Mouse (Mus musculus) kidney, postnatal 0 days (tissue): ENCODE results near the gene Mcpt2. TPM values are rescaled to one million over a fixed set of nuclear protein-coding genes. Genes with fewer than 3 reads are reported as not detected.
"Not testable (repeated sequence)": the region's sequence is repeated elsewhere in the genome, so short reads cannot be mapped to it uniquely, and the experiment has no call there.

Source experiments
- ATAC-seq: fragments of 200-750 bp; cut with Nextera tagmentation; replicated peaks from 2 replicates; pipeline ENCODE4 v1.8.0; 2017; ENCODE audit warnings: low read depth, moderate number of reproducible peaks, moderate TSS enrichment, moderate library complexity; ENCODE audit not compliant: low FRiP score
- DNase-seq: peaks from one replicate; pipeline ENCODE4 v3.0.0-alpha.2; 2016; ENCODE audit warnings: low spot score
- H3K27ac ChIP-seq: fragments of 300-500 bp; sonication (generic); 2 replicates; pipeline ENCODE4 v1.5.1; 2014; ENCODE audit warnings: mild to moderate bottlenecking
- H3K27me3 ChIP-seq: fragments of 300-500 bp; sonication (generic); 2 replicates; pipeline ENCODE4 v1.6.1; 2014; ENCODE audit warnings: low read length, mixed read lengths; ENCODE audit not compliant: insufficient read depth
- H3K36me3 ChIP-seq: fragments of 300-500 bp; sonication (generic); 2 replicates; pipeline ENCODE4 v1.6.1; 2014; ENCODE audit warnings: low read length, mixed read lengths; ENCODE audit not compliant: insufficient read depth
- H3K4me1 ChIP-seq: fragments of 300-500 bp; sonication (generic); replicated peaks from 2 replicates; pipeline ENCODE4 v1.6.1; 2014; ENCODE audit warnings: antibody characterized with exemption, low read length, mixed read lengths; ENCODE audit not compliant: insufficient read depth
- H3K4me2 ChIP-seq: fragments of 300-500 bp; sonication (generic); 2 replicates; pipeline ENCODE4 v1.6.1; 2014; ENCODE audit warnings: mild to moderate bottlenecking, low read length, moderate library complexity, mixed read lengths
- H3K4me3 ChIP-seq: fragments of 300-500 bp; sonication (generic); replicated peaks from 2 replicates; pipeline ENCODE4 v1.5.1; 2014; ENCODE audit warnings: low read depth, low read length
- H3K9ac ChIP-seq: fragments of 300-500 bp; sonication (generic); 2 replicates; pipeline ENCODE4 v1.6.1; 2014; ENCODE audit warnings: low read depth, low read length
- H3K9me3 ChIP-seq: fragments of 300-500 bp; sonication (generic); replicated peaks from 2 replicates; pipeline ENCODE4 v1.6.1; 2016; ENCODE audit warnings: low read length, inconsistent platforms, mixed read lengths
- CTCF ChIP-seq: IDR thresholded peaks from 2 replicates; pipeline ENCODE4 v1.5.1; 2016; ENCODE audit warnings: antibody characterized with exemption, low read depth, mild to moderate bottlenecking, moderate library complexity
- WGBS: fragments of 180-500 bp; shearing (Covaris S2); extraction: QIAGEN DNeasy Blood & Tissue Kit; methylation state at CpG from one replicate; pipeline ENCODE4 v1.1.7; 2014; 5-methylcytosine and 5-hydroxymethylcytosine counted together
- polyA plus RNA-seq: library from polyadenylated mRNA; unstranded; fragments of >200 nt; fragmentation: Nextera tagmentation; extraction: Ambion mirVana; gene quantifications from 2 replicates; pipeline ENCODE4 v1.2.1, GENCODE M21; 2015

Mcpt2 gene
- polyA plus RNA-seq: not detected in 2 replicates

DNA sequence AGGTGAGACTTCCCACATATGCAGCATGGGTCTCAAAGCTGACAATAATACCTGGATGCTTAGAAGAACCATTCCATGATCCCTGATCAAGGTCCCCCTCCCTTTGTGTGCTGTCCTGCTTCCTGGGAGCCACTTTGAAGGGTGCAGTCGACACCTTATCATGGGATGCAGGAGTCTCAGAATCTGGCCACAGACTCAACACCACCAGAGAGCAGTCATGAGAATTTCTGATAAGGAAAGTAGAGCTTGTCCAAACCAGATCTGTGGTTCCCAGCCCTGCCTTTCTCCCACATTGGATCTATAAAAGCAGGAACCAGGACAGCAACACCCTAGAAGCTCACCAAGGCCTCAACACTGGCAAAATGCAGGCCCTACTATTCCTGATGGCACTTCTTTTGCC is at the start of gene Mcpt2:
Mcpt2 (plus strand) TSS at position 250 of the 400 bp plus-strand sequence.
- not testable (repeated sequence) for H3K4me3 ChIP-seq, H3K27ac ChIP-seq, ATAC-seq, DNase-seq, H3K27me3 ChIP-seq, H3K4me1 ChIP-seq, H3K9ac ChIP-seq, H3K4me2 ChIP-seq, H3K36me3 ChIP-seq, H3K9me3 ChIP-seq
- 79% methylated on average over 1 of the region's 1 CpGs for WGBS

DNA sequence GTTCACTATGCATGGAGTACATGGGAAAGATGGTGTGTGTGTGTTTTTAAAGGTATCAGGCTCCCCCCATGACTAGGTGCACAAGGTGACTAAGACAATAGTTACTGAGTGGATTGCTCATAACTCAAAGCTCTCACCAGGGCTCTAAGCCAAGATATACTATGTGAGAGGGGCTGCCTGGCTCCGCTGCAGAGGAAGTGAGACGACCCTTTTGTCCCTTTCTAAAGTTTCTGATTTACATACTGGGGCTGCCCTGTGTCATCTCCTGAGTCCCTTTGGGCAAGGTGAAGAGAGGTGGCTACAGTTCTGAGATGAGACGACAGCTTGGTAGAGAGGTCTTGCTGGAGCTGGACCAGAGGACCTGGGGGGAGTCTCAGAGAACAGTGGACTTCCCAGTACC is 28.7 kb upstream of the Mcpt2 start:
- no peak overlapping the region for H3K4me2 ChIP-seq
- 35% methylated on average over 3 of the region's 3 CpGs for WGBS
- ATAC-seq (no peak), DNase-seq (no peak)
- no peak overlapping the region for H3K4me3 ChIP-seq
- H3K9me3 ChIP-seq: no peaks in the 10 kb centered on the region
- H3K27ac ChIP-seq: no peak overlapping the region
- no peaks in the 10 kb centered on the region for H3K4me1 ChIP-seq
- no peaks in the 10 kb centered on the region for H3K27me3 ChIP-seq
- H3K36me3 ChIP-seq: no peaks in the 10 kb centered on the region
- H3K9ac ChIP-seq: no peak overlapping the region
- no peak for TF ChIP-seq CTCF

DNA sequence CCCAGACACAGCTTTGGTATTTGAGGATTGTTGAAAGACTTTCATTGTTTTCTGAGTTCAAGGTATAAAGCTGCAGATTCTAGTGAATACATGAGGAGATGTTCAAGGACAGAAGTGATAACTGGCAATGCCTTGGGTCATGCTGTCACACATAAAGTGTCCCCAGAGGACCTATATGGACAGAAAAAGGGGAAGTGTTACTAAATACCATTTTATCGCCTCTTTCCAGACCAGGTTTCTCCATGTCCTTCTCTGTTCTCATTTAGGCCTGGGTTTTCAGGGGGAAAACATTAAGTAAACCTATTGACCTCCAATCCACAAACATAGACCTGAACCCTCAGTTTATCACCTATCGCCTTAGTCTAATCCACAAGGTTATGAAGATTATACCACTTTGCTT is 27.9 kb upstream of the Mcpt2 start:
- Histone ChIP-seq H3K4me1 (no peaks in the 10 kb centered on the region), H3K27me3 (no peaks in the 10 kb centered on the region), H3K9ac (no peak overlapping the region), H3K4me2 (no peak overlapping the region), H3K27ac (no peak overlapping the region), H3K4me3 (no peak overlapping the region), H3K36me3 (no peaks in the 10 kb centered on the region), H3K9me3 (no peaks in the 10 kb centered on the region)
- DNase-seq: no peak
- no peak for ATAC-seq
- no peak for TF ChIP-seq CTCF
- WGBS: 94% methylated on average over 2 of the region's 2 CpGs

DNA sequence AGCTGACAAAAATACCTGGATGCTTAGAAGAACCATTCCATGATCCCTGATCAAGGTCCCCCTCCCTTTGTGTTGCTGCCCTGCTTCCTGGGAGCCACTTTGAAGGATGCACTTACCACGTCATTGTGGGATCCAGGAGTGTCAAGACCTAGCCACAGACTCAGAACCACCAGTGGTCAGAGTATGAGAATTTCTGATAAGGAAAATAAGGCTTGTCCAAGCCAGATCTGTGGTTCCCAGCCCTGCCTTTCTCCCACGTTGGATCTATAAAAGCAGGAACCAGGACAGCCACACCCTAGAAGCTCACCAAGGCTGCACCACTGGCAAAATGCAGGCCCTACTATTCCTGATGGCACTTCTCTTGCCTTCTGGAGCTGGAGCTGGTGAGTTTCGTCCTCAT is 24.2 kb upstream of the Mcpt2 start, which contains the start of gene Mcpt1:
Mcpt1 (plus strand) TSS at position 301 of the 400 bp plus-strand sequence.
- not testable (repeated sequence) for H3K4me3 ChIP-seq, H3K36me3 ChIP-seq, H3K27me3 ChIP-seq, H3K27ac ChIP-seq, H3K4me2 ChIP-seq, H3K9ac ChIP-seq, ATAC-seq, DNase-seq, H3K4me1 ChIP-seq, H3K9me3 ChIP-seq
- 70% methylated on average over 3 of the region's 3 CpGs for WGBS

DNA sequence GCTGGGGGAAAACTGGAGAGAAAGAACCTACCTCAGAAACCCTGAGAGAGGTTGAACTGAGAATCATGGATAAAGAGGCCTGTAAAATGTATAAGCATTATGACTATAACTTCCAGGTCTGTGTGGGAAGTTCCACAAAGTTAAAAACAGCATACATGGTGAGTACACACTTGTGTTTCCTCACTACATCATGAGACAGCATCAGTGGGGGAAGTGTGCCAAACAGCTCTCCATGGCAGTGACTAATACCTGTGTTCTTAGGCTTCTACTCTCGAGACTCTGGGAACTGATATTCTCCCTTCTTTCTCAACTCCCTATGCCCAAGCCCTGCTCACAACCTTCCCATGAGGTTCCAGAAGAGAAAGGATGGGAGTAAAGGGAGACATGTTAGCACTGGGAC is 22.4 kb upstream of the Mcpt2 start:
- Histone ChIP-seq H3K36me3 (no peaks in the 10 kb centered on the region), H3K27ac (no peak overlapping the region), H3K27me3 (no peaks in the 10 kb centered on the region), H3K9ac (no peak overlapping the region), H3K4me3 (no peak overlapping the region), H3K4me2 (no peak overlapping the region), H3K4me1 (no peaks in the 10 kb centered on the region), H3K9me3 (no peaks in the 10 kb centered on the region)
- DNase-seq: no peak
- ATAC-seq: no peak
- 48% methylated on average over 1 of the region's 1 CpGs for WGBS
- TF ChIP-seq CTCF: no peak

DNA sequence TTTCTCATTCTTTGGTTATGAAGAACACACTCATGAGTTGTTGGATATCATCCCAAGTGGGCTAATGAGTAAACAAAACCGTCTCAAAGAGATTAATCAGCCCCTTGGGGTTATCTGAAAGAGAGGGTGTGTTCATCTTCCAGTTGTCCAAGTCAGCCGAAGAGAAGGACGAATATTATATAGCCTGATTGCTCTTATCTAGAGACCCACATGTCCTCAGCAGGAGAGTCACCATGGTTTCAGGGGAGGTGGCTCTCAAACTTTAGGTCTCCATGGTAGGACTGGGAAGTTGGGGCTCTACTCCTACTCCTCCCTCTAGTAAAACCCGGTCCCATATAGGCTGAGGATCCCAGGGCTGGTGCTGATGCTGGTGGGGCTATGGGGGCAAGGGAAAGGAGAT is 20.5 kb upstream of the Mcpt2 start:
- not testable (repeated sequence) for ATAC-seq, H3K27me3 ChIP-seq
- 78% methylated on average over 3 of the region's 4 CpGs for WGBS

DNA sequence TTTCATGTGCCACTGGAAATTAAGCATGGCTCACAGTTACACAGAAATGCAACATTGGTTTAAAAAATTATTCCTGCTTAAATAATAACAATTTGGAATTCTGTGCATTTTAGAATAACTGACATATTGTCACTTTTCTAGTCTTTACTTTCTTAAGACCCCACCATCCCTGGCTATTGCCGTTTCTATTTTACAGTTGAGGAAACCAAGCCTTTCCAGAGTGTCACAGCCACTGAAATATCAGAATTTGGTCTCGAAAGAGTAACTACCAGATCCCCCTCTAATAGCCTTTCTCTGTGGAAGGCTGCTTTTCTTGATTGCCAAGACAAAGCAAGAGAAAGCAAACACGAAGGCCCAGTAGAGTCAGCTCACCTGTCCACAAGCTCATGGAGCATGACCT is 11.4 kb upstream of the Mcpt2 start, which contains the start of gene Mcpt9:
Mcpt9 (minus strand) TSS at position 101 of the 400 bp plus-strand sequence.
- H3K4me2 ChIP-seq, ATAC-seq, H3K9me3 ChIP-seq, H3K27me3 ChIP-seq, H3K4me3 ChIP-seq, H3K4me1 ChIP-seq, H3K27ac ChIP-seq, DNase-seq, H3K9ac ChIP-seq, H3K36me3 ChIP-seq: not testable (repeated sequence)
- WGBS: 72% methylated on average over 3 of the region's 3 CpGs

More for the DNA sequence above, 20.5 kb upstream of the Mcpt2 start:
- not testable (repeated sequence) for H3K9me3 ChIP-seq, H3K4me2 ChIP-seq, H3K27ac ChIP-seq, H3K4me3 ChIP-seq, H3K4me1 ChIP-seq, H3K36me3 ChIP-seq, H3K9ac ChIP-seq, DNase-seq
